Mouse (Mus musculus): ENCODE measurements around the gene Col15a1.

Col15a1 gene

GRCm38 (mm10) chr4:47272452-47273130 lies 64.6 kb downstream of the Col15a1 start:
- no peak for DNase-seq (ENCODE audit: low spot score)

- DNase-seq (ENCODE audit: low spot score) = no peak
Observed at GRCm38 (mm10) chr4:47273795-47274194, 65.8 kb downstream of the Col15a1 start.

- no peak for DNase-seq (ENCODE audit: low spot score)
Observed at GRCm38 (mm10) chr4:47274911-47275310, 67.0 kb downstream of the Col15a1 start.

- DNase-seq (ENCODE audit: low spot score) = no peak
Observed at GRCm38 (mm10) chr4:47278397-47278796, 70.4 kb downstream of the Col15a1 start.

GRCm38 (mm10) chr4:47279085-47279707 lies 71.2 kb downstream of the Col15a1 start:
- no peak for DNase-seq (ENCODE audit: low spot score)

GRCm38 (mm10) chr4:47280126-47280525 lies 72.2 kb downstream of the Col15a1 start:
- no peak for DNase-seq (ENCODE audit: low spot score)

GRCm38 (mm10) chr4:47281920-47282682 lies 74.1 kb downstream of the Col15a1 start:
- DNase-seq (ENCODE audit: low spot score) = no peak

- DNase-seq (ENCODE audit: low spot score) = no peak
Observed at GRCm38 (mm10) chr4:47284311-47284710, 76.3 kb downstream of the Col15a1 start.

GRCm38 (mm10) chr4:47284874-47285273 lies 76.9 kb downstream of the Col15a1 start:
- no peak for DNase-seq (ENCODE audit: low spot score)

GRCm38 (mm10) chr4:47286599-47287147 lies 78.7 kb downstream of the Col15a1 start:
- no peak for DNase-seq (ENCODE audit: low spot score)

GRCm38 (mm10) chr4:47287468-47287867 lies 79.5 kb downstream of the Col15a1 start:
- no peak for DNase-seq (ENCODE audit: low spot score)

GRCm38 (mm10) chr4:47288306-47288705 lies 80.3 kb downstream of the Col15a1 start:
- no peak for DNase-seq (ENCODE audit: low spot score)

- no peak for DNase-seq (ENCODE audit: low spot score)
Observed at GRCm38 (mm10) chr4:47289526-47289925, 81.6 kb downstream of the Col15a1 start.

GRCm38 (mm10) chr4:47290448-47290847 lies 82.5 kb downstream of the Col15a1 start:
- DNase-seq (ENCODE audit: low spot score) = no peak

- DNase-seq (ENCODE audit: low spot score) = no peak
Observed at GRCm38 (mm10) chr4:47291013-47291412, 83.1 kb downstream of the Col15a1 start.

GRCm38 (mm10) chr4:47292956-47293355 lies 85.0 kb downstream of the Col15a1 start:
- DNase-seq (ENCODE audit: low spot score) = no peak

GRCm38 (mm10) chr4:47293771-47294543 lies 86.0 kb downstream of the Col15a1 start:
- DNase-seq (ENCODE audit: low spot score) = peak; percentile 25

GRCm38 (mm10) chr4:47294544-47295070 lies 86.6 kb downstream of the Col15a1 start:
- DNase-seq (ENCODE audit: low spot score) = no peak

- DNase-seq (ENCODE audit: low spot score) = no peak
Observed at GRCm38 (mm10) chr4:47295547-47295946, 87.6 kb downstream of the Col15a1 start.

- no peak for DNase-seq (ENCODE audit: low spot score)
Observed at GRCm38 (mm10) chr4:47300701-47301100, 92.7 kb downstream of the Col15a1 start.

GRCm38 (mm10) chr4:47302610-47303009 lies 94.6 kb downstream of the Col15a1 start:
- no peak for DNase-seq (ENCODE audit: low spot score)
